Mouse (Mus musculus) cerebellum, postnatal 14 days (tissue): ENCODE measurements around the gene Epc2.
A peak's percentile ranks its signal among the peaks of the same experiment; 100 is the strongest.

Source experiments
- DNase-seq, 2 experiments: peaks; one replicate each; pipeline ENCODE4 v3.0.0; 2021; ENCODE audit warnings: mixed read lengths in 2 of 2

Gene Epc2

GRCm38 (mm10) chr2:49450931-49451636 lies at the start of gene Epc2:
Epc2 (plus strand) TSS chr2:49451486.
- DNase-seq: peak; percentile 90 to 93

- no peak for DNase-seq
Observed at GRCm38 (mm10) chr2:49405954-49406353, 45.3 kb upstream of the Epc2 start.

GRCm38 (mm10) chr2:49411685-49412084 lies 39.6 kb upstream of the Epc2 start:
- no peak for DNase-seq

GRCm38 (mm10) chr2:49412576-49412975 lies 38.7 kb upstream of the Epc2 start:
- DNase-seq: no peak

- DNase-seq: peak in 1 of 2 experiments; percentile 14
Observed at GRCm38 (mm10) chr2:49415868-49416267, 35.4 kb upstream of the Epc2 start.

- DNase-seq: no peak
Observed at GRCm38 (mm10) chr2:49417018-49417604, 34.2 kb upstream of the Epc2 start.

GRCm38 (mm10) chr2:49420396-49420795 lies 30.9 kb upstream of the Epc2 start:
- no peak for DNase-seq

GRCm38 (mm10) chr2:49423857-49424256 lies 27.4 kb upstream of the Epc2 start:
- DNase-seq: peak; percentile 5 to 15

GRCm38 (mm10) chr2:49424788-49425187 lies 26.5 kb upstream of the Epc2 start:
- DNase-seq: no peak

- DNase-seq: no peak
Observed at GRCm38 (mm10) chr2:49426175-49426574, 25.1 kb upstream of the Epc2 start.

GRCm38 (mm10) chr2:49431015-49431414 lies 20.3 kb upstream of the Epc2 start:
- no peak for DNase-seq

GRCm38 (mm10) chr2:49433211-49433610 lies 18.1 kb upstream of the Epc2 start:
- DNase-seq: no peak

GRCm38 (mm10) chr2:49446238-49446637 lies 5.0 kb upstream of the Epc2 start:
- DNase-seq: no peak

GRCm38 (mm10) chr2:49447586-49448475 lies 3.5 kb upstream of the Epc2 start:
- peak; percentile 49 to 61 for DNase-seq

GRCm38 (mm10) chr2:49450467-49450866 lies 819 bp upstream of the Epc2 start:
- no peak for DNase-seq

- DNase-seq: peak; percentile 94 to 97
Observed at GRCm38 (mm10) chr2:49451637-49452211, 438 bp downstream of the Epc2 start.

- DNase-seq: peak; percentile 66 to 71
Observed at GRCm38 (mm10) chr2:49452451-49453081, 1.3 kb downstream of the Epc2 start.

- peak in 1 of 2 experiments; percentile 20 for DNase-seq
Observed at GRCm38 (mm10) chr2:49457797-49458196, 6.5 kb downstream of the Epc2 start.

GRCm38 (mm10) chr2:49465672-49466222 lies 14.5 kb downstream of the Epc2 start:
- DNase-seq: peak; percentile 12 to 22

- no peak for DNase-seq
Observed at GRCm38 (mm10) chr2:49467038-49467437, 15.8 kb downstream of the Epc2 start.

GRCm38 (mm10) chr2:49471188-49471587 lies 19.9 kb downstream of the Epc2 start:
- no peak for DNase-seq

- DNase-seq: no peak
Observed at GRCm38 (mm10) chr2:49471641-49472355, 20.5 kb downstream of the Epc2 start.
